Mouse (Mus musculus) G1E (cell line): ENCODE results near the gene Uimc1. TPM values are rescaled to one million over a fixed set of nuclear protein-coding genes. Genes with fewer than 3 reads are reported as not detected.

Experiments
- ATAC-seq: 2 replicates; pipeline ENCODE4 v1.8.0; 2016; ENCODE audit warnings: mild to moderate bottlenecking; ENCODE audit not compliant: insufficient number of reproducible peaks, poor library complexity, low FRiP score, severe bottlenecking; ENCODE audit errors: extremely low read depth
- DNase-seq: peaks from one replicate; pipeline ENCODE4 v3.0.0; 2012; ENCODE audit warnings: low spot score
- H3K27me3 ChIP-seq: 2 replicates; pipeline ENCODE4 v1.6.1; 2012; ENCODE audit warnings: mild to moderate bottlenecking, low read length, inconsistent platforms; ENCODE audit not compliant: insufficient read depth
- H3K36me3 ChIP-seq: replicated peaks from 2 replicates; pipeline ENCODE3; 2012; ENCODE audit warnings: mild to moderate bottlenecking, inconsistent platforms
- H3K4me1 ChIP-seq: 2 replicates; pipeline ENCODE4 v1.6.1; 2012; ENCODE audit warnings: low read depth, low read length, inconsistent platforms, mixed read lengths; ENCODE audit not compliant: insufficient read depth
- H3K4me3 ChIP-seq: 2 replicates; pipeline ENCODE4 v1.5.1; 2012; ENCODE audit warnings: low read depth, mild to moderate bottlenecking, inconsistent platforms, low read length, moderate library complexity, mixed read lengths
- H3K9me3 ChIP-seq: replicated peaks from 2 replicates; pipeline ENCODE4 v1.6.1; 2012; ENCODE audit warnings: inconsistent platforms
- CTCF ChIP-seq: IDR thresholded peaks from 2 replicates; pipeline ENCODE4 v1.5.1; 2012; ENCODE audit warnings: low read depth, low read length, inconsistent platforms, mixed read lengths
- GATA1 ChIP-seq: IDR thresholded peaks from 2 replicates; pipeline ENCODE4 v1.6.1; 2012; ENCODE audit warnings: borderline replicate concordance, low read length, inconsistent platforms, mixed read lengths
- GATA2 ChIP-seq: IDR thresholded peaks from 2 replicates; pipeline ENCODE4 v1.6.1; 2012; ENCODE audit warnings: low read depth, low read length, inconsistent platforms, borderline replicate concordance
- POLR2AphosphoS5 ChIP-seq: IDR thresholded peaks from 2 replicates; pipeline ENCODE4 v1.6.1; 2012; ENCODE audit warnings: low read depth, low read length, inconsistent platforms; ENCODE audit not compliant: insufficient replicate concordance
- TAL1 ChIP-seq: conservative IDR thresholded peaks from 2 replicates; pipeline ENCODE4 v1.6.1; 2012; ENCODE audit warnings: low read depth, low read length, inconsistent platforms, mixed read lengths
- polyA plus RNA-seq: library from polyadenylated mRNA; stranded (reverse); fragments of >175 nt; gene quantifications from 2 replicates; pipeline ENCODE4 v1.2.3, GENCODE M21; 2012
- total RNA-seq, 2 experiments: library from RNA; stranded (forward) in 1 of 2; stranded (reverse) in 1 of 2; fragments of 200-1000 nt in 1 of 2; fragments of >200 nt in 1 of 2; fragmentation: Nextera tagmentation in 1 of 2; gene quantifications; 2 replicates each; pipeline ENCODE4 v1.2.3; 2014 to 2017

The Uimc1 gene
- total and polyA plus RNA-seq, 3 experiments = 7.8 to 55.0 (median 52.4) TPM

DNA sequence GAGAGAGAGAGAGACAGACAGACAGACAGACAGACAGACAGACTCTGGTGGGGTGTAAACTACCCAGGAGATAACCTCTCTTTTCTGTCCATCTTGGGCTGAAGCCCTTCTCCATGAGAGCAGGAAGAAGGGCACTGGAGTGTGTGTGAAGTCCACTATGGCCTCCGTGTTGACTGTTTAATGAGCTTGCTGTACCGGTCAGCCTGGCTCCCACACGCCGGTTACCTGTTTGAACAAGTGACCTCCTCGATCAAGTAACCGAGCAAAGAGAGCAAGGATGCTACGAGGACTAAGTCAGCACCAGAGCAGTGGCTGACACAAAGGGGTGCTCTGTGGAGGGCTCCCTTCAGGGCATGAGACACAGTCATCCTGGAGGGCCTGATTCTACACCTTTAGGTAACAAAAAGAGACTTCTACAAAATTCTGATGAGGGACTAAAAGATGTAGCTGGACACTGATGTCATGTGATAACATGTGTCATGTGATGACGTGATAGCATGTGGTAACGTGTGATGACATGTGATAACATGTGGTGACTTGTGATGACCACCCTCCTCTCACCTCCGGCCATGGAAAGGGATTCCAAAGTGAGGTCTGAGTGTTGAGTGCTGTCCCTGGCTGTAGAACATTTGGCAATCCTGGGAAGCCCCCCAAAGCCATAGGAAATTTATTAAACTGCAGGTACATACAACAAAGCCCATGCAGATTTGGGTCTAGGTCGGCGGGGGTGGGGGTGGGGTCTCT, 82.8 kb downstream of the Uimc1 start:
- no peaks in the 10 kb centered on the region for H3K9me3 ChIP-seq
- DNase-seq (no peak), ATAC-seq (no peak)
- H3K27me3 ChIP-seq = peaks cover 12% of the 10 kb centered on the region
- no peak for TF ChIP-seq POLR2AphosphoS5
- no peak for TF ChIP-seq CTCF
- TF ChIP-seq TAL1 = no peak
- TF ChIP-seq GATA2 = no peak
- no peak for TF ChIP-seq GATA1
- H3K4me1 ChIP-seq = no peaks in the 10 kb centered on the region
- no peaks in the 10 kb centered on the region for H3K36me3 ChIP-seq
- no peak overlapping the region for H3K4me3 ChIP-seq

DNA sequence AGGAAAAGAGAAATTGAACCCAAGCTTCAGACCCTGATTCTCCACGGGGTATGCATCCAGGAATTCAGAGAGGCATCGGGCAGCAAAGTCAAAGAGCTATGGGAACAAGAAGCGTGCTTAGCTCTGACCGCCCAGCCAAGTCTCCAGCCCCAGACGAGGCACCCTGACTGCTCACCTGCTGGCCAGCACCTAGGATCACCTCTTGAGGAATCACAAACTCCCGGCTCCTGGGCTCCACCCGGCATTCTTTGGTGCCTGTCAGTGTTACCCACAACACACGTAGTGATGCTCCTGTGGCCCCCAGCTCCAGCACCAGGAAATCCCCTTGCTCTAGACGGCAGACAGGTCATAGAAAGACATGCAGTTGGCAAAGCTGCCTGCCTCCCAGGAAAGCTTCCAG, 85.6 kb downstream of the Uimc1 start:
- Histone ChIP-seq H3K36me3 (no peaks in the 10 kb centered on the region), H3K9me3 (no peaks in the 10 kb centered on the region), H3K4me1 (no peaks in the 10 kb centered on the region), H3K27me3 (peaks cover 10% of the 10 kb centered on the region), H3K4me3 (no peak overlapping the region)
- no peak for DNase-seq
- ATAC-seq = no peak
- TF ChIP-seq GATA2 (no peak), TAL1 (no peak), CTCF (no peak), GATA1 (no peak), POLR2AphosphoS5 (no peak)

DNA sequence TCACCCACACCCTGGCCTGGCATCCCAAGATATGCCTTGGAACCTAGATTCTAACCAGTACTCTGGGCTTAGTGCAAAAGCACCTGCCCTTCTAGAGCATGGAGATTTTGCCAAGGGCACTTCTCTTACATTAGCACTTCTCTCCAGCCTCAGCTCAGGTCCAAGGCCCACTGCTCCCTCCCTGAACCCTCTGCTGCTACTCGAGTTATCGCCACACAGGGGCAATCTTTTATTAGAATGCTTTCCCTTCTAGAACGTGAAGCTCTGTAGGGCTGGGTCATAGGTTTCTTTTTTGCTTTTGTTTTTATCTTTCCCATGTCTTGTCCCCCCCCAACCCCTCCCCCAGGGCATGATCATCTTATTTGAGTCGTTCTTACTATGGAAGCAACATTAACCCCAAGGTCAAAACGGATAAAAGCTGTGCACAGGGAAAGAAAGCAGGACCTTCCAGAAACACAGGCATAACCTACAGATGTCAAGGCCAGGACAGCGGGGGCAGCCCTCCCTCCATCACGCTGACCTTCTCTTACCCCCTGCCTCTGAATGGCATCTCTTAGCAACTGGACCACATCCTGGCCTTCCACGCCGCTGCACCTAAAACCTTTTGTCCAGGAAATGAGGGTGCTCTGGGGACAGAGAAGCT, 86.3 kb downstream of the Uimc1 start:
- Histone ChIP-seq H3K36me3 (no peaks in the 10 kb centered on the region), H3K4me3 (no peak overlapping the region), H3K4me1 (no peaks in the 10 kb centered on the region), H3K9me3 (no peaks in the 10 kb centered on the region), H3K27me3 (peaks cover 10% of the 10 kb centered on the region)
- no peak for DNase-seq
- no peak for ATAC-seq
- TF ChIP-seq POLR2AphosphoS5 (no peak), CTCF (no peak), GATA2 (no peak), GATA1 (no peak), TAL1 (no peak)

DNA sequence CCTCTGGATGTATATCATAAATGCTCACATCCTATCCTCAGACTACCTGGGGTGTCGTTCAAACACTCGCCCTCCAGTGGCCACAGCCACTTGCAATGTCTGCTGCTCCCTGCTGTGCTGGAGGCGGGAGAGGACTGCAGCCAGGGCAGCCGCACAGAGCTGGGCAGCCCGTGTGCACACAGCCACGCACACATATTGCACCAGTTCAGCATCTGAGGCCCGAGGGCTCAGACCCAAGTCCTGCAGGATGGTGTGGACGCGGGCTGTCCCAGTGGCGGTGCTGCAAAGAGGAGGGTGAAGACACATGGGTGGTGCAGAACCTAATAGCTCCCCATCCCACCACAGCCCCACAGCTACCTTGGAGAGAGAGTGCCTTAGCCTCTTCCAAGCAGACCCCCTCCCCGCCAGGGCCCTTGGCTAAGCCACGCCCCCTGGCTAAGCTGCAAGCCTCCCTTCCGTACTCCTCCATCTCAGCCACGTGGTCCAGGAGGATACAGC, 88.1 kb downstream of the Uimc1 start:
- Histone ChIP-seq H3K4me3 (no peak overlapping the region), H3K9me3 (no peaks in the 10 kb centered on the region), H3K27me3 (peaks cover 10% of the 10 kb centered on the region), H3K4me1 (no peaks in the 10 kb centered on the region), H3K36me3 (no peaks in the 10 kb centered on the region)
- ATAC-seq = no peak
- TF ChIP-seq GATA2 (no peak), TAL1 (no peak), POLR2AphosphoS5 (no peak), GATA1 (no peak)
- DNase-seq = no peak

DNA sequence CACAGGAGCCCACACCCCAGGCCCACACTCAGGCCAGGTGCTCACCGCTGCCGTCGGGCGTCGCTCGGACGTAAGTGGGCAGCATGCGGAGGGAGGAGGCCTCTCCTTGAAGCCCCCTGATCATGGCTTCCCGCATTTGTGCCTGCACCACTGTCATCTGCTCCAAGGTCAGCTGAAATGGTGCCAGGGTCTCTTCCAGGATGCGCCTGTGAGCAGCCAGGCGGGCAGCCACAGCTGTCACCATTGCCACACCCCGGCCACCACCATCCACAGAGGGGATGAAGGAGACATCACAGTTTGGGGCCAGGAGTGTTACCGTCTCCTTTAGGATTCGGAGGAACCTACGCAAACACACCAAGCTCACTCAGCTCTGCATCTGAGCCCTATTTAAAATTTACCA, 89.0 kb downstream of the Uimc1 start:
- Histone ChIP-seq H3K36me3 (no peaks in the 10 kb centered on the region), H3K4me1 (no peaks in the 10 kb centered on the region), H3K9me3 (no peaks in the 10 kb centered on the region), H3K4me3 (no peak overlapping the region), H3K27me3 (peaks cover 10% of the 10 kb centered on the region)
- no peak for DNase-seq
- TF ChIP-seq GATA2 (no peak), GATA1 (no peak), POLR2AphosphoS5 (no peak), CTCF (no peak), TAL1 (no peak)
- no peak for ATAC-seq

DNA sequence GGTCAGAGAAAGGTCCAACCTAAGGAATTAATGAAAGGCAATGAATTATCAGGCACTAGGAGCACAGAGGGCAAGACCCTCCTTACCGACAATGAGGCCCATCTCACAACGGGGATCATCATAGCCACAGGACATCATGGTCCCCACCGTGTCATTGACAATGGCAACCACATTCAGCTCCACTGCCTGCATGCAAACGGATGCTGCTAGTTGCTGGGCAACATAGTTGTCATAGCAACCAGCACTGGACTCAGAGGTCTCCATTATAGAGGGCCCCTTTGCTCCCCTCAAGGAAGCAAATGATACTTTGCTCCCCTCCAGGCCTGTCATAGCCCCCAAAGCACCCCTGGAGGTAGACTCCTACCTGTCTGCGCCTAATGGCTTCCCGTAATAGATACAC, 91.5 kb downstream of the Uimc1 start:
- ATAC-seq (no peak), DNase-seq (no peak)
- no peaks in the 10 kb centered on the region for H3K36me3 ChIP-seq
- no peaks in the 10 kb centered on the region for H3K9me3 ChIP-seq
- no peaks in the 10 kb centered on the region for H3K4me1 ChIP-seq
- TF ChIP-seq TAL1 = no peak
- no peak for TF ChIP-seq CTCF
- TF ChIP-seq POLR2AphosphoS5 = no peak
- TF ChIP-seq GATA2 = no peak
- no peak for TF ChIP-seq GATA1
- no peak overlapping the region for H3K4me3 ChIP-seq
- peaks cover 4% of the 10 kb centered on the region; the same call in 1 of the 2 replicates for H3K27me3 ChIP-seq
